Mouse (Mus musculus) midbrain, embryonic 10.5 days (tissue): ENCODE measurements around the gene Ell2. TPM values are rescaled to one million over a fixed set of nuclear protein-coding genes. Genes with fewer than 3 reads are reported as not detected.
"Not testable (repeated sequence)": the region's sequence is repeated elsewhere in the genome, so short reads cannot be mapped to it uniquely, and the experiment has no call there.

Experiments used
- DNase-seq: peaks from one replicate; pipeline ENCODE4 v3.0.0-alpha.2; 2017; ENCODE audit warnings: low spot score
- H3K27ac ChIP-seq: fragments of 300-500 bp; sonication (generic); replicated peaks from 2 replicates; pipeline ENCODE4 v1.5.1; 2016; ENCODE audit warnings: mild to moderate bottlenecking
- H3K27me3 ChIP-seq: fragments of 300-500 bp; sonication (generic); 2 replicates; pipeline ENCODE4 v1.6.1; 2016; ENCODE audit warnings: low read depth, mild to moderate bottlenecking; ENCODE audit not compliant: poor library complexity, severe bottlenecking
- H3K36me3 ChIP-seq: fragments of 300-500 bp; sonication (generic); 2 replicates; pipeline ENCODE4 v1.6.1; 2016; ENCODE audit warnings: mild to moderate bottlenecking, moderate library complexity
- H3K4me1 ChIP-seq: fragments of 300-500 bp; sonication (generic); 2 replicates; pipeline ENCODE4 v1.6.1; 2016
- H3K4me3 ChIP-seq: fragments of 300-500 bp; sonication (generic); 2 replicates; pipeline ENCODE4 v1.5.1; 2016; ENCODE audit warnings: mild to moderate bottlenecking, moderate library complexity
- H3K9me3 ChIP-seq: fragments of 300-500 bp; sonication (generic); replicated peaks from 2 replicates; pipeline ENCODE4 v1.6.1; 2016; ENCODE audit warnings: mild to moderate bottlenecking
- WGBS: fragments of 180-500 bp; shearing (Covaris S2); methylation state at CpG from one replicate; pipeline ENCODE4 v1.1.7; 2016; 5-methylcytosine and 5-hydroxymethylcytosine counted together
- polyA plus RNA-seq: library from polyadenylated mRNA; unstranded; fragments of >200 nt; fragmentation: Nextera tagmentation; extraction: Ambion mirVana; gene quantifications from 2 replicates; pipeline ENCODE4 v1.2.1, GENCODE M21; 2016

The Ell2 gene
- polyA plus RNA-seq, 1 experiment from 2014 or later = 5.7 TPM

DNA sequence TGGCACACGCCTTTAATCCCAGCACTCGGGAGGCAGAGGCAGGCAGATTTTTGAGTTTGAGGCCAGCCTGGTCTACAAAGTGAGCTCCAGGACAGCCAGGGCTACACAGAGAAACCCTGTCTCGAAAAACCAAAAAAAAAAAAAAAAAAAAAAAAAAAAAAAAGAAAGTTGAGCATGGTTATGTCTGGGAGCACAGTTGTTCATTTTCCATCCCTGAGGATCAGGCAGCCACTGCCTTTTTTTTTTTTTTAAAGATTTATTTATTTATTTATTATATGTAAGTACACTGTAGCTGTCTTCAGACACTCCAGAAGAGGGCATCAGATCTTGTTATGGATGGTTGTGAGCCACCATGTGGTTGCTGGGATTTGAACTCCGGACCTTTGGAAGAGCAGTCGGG, 6.0 kb downstream of the Ell2 start:
- DNase-seq, H3K4me3 ChIP-seq, H3K36me3 ChIP-seq, H3K9me3 ChIP-seq, H3K27ac ChIP-seq: not testable (repeated sequence)
- WGBS = 93% methylated on average over 4 of the region's 5 CpGs
- Histone ChIP-seq H3K4me1 (peaks cover 23% of the 10 kb centered on the region), H3K27me3 (peaks cover 16% of the 10 kb centered on the region)

DNA sequence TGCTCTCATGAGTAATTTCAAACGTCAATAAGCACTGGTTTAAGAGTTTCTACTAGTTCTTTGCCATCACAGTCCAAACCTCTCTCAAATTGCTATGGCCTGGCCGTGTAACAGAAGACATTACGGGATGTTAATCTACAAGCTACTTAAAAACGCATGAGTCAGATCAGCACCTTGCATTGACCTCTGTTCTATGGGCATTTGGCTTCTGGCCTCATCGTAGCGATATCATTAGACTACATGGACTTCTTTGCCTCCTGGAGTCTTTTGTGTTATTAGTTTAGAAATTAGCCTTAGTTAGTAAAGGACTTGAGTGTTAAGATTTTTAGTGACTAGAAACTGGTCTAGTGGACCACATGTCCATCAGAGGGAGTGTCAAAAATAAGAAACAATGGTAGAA, 7.8 kb downstream of the Ell2 start:
- Histone ChIP-seq H3K4me3 (no peak overlapping the region), H3K27ac (no peak overlapping the region), H3K4me1 (peaks cover 9% of the 10 kb centered on the region), H3K9me3 (no peaks in the 10 kb centered on the region), H3K36me3 (no peaks in the 10 kb centered on the region), H3K27me3 (peaks cover 6% of the 10 kb centered on the region)
- 92% methylated on average over 6 of the region's 6 CpGs for WGBS
- no peak for DNase-seq

DNA sequence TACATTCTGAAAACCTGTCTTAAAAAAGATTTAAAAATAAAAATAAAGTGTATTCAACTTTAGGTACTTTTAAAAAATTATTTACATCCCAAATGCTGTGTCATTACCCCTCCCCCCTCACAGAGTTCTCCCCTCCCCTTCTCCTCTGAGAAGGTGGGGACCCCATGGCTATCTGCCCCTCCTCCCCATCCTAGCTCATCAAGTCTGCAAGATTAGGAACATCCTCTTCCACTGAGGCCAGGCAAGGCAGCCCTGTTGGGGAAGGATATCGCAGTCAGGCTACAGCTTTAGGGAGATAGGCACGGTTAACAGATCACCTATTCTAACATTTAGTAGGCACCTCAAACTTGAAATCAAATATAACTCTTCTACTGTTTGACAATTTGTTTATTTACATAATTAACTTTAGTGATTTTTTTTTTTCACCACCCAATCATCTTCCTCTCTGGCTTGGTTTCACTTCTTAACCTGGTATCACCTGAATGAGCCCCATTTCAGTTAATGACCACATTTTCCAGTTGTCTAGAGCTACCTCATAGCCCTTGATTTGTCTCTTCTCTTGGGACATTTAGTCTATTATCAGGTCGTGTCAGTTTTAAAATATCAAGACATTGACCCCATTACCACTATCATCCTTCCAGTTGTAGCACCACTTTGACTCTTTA, 11.2 kb downstream of the Ell2 start:
- no peak overlapping the region for H3K27ac ChIP-seq
- no peak overlapping the region for H3K4me3 ChIP-seq
- no peaks in the 10 kb centered on the region for H3K36me3 ChIP-seq
- DNase-seq = no peak
- WGBS = 74% methylated on average over 3 of the region's 3 CpGs
- H3K27me3 ChIP-seq = no peaks in the 10 kb centered on the region
- H3K4me1 ChIP-seq = no peaks in the 10 kb centered on the region
- H3K9me3 ChIP-seq = no peaks in the 10 kb centered on the region

DNA sequence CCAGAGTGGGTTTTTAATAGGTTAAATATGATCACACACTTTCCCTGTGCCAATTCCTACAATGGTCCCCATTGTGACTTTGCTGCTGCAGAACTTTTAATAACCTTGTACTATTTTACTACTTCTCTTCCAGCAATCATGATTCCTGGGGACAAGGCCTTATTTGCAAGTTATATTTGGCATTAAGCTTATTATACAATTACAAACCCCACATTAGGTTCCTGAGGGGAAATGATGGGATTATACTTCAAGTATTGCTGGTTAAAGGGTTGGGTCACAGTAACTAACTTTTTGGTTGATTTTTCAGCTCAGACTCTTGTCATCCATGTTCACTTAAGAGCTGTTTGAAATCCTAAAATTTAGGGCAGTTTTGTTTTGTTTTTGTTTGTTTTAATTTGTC, 11.8 kb downstream of the Ell2 start:
- H3K4me3 ChIP-seq = no peak overlapping the region
- DNase-seq = no peak
- H3K27me3 ChIP-seq = no peaks in the 10 kb centered on the region
- H3K36me3 ChIP-seq = no peaks in the 10 kb centered on the region
- H3K27ac ChIP-seq = no peak overlapping the region
- no peaks in the 10 kb centered on the region for H3K4me1 ChIP-seq
- no peaks in the 10 kb centered on the region for H3K9me3 ChIP-seq

DNA sequence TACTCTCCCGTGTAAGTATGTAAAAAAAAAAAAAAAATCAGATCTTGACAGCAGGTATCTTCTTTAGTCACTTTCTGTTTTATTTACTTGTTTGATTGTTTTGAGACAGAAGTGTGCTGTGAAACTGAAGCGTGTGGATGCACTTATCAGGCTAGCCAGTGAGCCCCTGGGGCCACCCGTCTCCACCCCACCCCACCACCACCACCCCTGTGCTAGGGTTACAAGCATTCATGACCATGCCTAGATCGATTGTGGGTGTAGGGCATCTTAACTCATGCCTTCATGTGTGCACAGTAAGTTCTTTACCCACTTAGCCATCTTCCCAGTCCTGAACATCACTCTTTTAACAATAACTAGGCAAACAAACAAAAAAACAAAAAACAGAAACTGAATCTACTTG, 13.1 kb downstream of the Ell2 start:
- WGBS = 82% methylated on average over 4 of the region's 4 CpGs
- no peak for DNase-seq
- H3K27me3 ChIP-seq = no peaks in the 10 kb centered on the region
- no peak overlapping the region for H3K4me3 ChIP-seq
- H3K27ac ChIP-seq = no peak overlapping the region
- no peaks in the 10 kb centered on the region for H3K4me1 ChIP-seq
- no peaks in the 10 kb centered on the region for H3K9me3 ChIP-seq
- H3K36me3 ChIP-seq = no peaks in the 10 kb centered on the region

DNA sequence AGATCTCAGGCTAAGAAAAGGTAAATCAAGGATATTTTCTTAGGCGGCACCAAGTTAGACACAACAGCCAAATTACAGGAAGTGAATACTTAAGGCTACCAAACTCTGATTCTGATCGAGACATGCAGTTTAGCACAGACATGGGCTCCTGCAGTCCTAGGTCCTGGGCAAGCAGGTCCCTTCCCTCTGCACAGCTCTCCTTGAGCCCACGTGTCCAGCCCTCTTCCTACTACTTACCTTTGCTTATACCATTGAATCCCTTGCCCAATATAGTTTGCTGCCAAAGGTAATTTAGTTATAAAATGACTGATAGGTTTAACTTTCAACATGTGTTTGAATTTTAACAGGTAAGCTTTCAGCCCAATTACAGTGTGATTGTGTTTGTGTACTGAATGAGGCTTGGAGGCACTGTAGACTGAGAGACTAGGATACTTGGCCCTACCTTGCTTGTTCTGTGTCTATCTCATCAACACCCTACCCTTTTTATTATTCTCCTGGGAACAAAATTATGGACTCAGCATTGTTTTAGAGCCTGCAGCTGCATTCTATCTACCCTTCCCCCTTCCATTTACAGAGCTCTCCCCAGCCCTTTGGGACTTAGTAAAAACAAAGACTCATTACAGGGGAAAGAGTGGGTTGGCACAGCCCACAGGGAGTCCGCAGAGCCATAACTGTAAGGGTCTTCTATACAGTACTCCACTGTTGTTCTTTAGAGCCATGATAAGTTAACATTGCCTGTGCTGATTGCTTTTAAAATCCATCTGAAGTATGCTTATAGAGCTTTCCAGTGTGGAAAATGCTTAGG, 20.2 kb downstream of the Ell2 start:
- 79% methylated on average over 4 of the region's 4 CpGs for WGBS
- DNase-seq = no peak
- Histone ChIP-seq H3K4me3 (no peak overlapping the region), H3K9me3 (no peaks in the 10 kb centered on the region), H3K4me1 (no peaks in the 10 kb centered on the region), H3K27ac (no peak overlapping the region), H3K27me3 (no peaks in the 10 kb centered on the region), H3K36me3 (no peaks in the 10 kb centered on the region)

DNA sequence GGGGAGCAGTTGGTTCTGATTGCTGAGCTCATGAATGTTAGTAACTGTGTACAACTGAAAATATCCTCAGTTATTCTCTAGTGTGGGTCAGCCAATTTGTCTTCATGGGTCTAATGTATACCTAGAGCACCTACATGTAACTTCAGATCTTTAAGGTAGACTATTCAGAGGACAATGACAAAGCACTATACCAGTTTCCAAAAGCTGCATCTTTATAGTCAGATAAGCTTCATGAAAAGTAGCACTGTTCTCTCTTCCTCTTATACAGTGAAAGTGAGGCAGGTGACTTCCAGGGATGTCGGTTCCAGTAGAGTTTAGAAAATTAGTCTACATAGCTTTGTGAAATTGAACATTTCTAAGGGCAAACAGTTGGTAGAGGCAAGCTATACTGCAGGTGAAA, 21.4 kb downstream of the Ell2 start:
- 89% methylated on average over 1 of the region's 1 CpGs for WGBS
- Histone ChIP-seq H3K27ac (no peak overlapping the region), H3K36me3 (no peaks in the 10 kb centered on the region), H3K9me3 (no peaks in the 10 kb centered on the region), H3K4me1 (no peaks in the 10 kb centered on the region), H3K27me3 (no peaks in the 10 kb centered on the region), H3K4me3 (no peak overlapping the region)
- no peak for DNase-seq

DNA sequence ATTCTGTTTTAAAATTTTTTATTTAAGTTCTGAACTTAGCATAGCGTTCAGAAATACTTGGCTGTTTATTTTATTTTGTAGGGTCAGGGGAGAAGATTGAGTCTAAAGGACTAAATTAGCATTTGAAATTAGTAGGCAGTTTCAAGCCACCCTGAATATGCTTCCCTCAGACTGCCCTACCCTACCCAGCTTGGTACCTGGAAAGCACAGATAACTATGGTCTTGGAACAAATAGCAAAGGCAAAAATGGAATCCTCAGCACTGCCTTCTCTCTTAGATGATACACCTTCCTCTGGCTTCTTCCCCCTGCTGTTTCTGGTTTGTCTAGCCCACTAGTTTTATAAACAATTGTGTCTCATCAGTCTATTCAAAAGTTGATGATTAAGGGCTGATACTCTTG, 23.3 kb downstream of the Ell2 start:
- H3K9me3 ChIP-seq = no peaks in the 10 kb centered on the region
- no peak overlapping the region for H3K27ac ChIP-seq
- H3K36me3 ChIP-seq = no peaks in the 10 kb centered on the region
- 76% methylated on average over 1 of the region's 1 CpGs for WGBS
- no peak for DNase-seq
- H3K4me1 ChIP-seq = no peaks in the 10 kb centered on the region
- no peaks in the 10 kb centered on the region for H3K27me3 ChIP-seq
- no peak overlapping the region for H3K4me3 ChIP-seq

DNA sequence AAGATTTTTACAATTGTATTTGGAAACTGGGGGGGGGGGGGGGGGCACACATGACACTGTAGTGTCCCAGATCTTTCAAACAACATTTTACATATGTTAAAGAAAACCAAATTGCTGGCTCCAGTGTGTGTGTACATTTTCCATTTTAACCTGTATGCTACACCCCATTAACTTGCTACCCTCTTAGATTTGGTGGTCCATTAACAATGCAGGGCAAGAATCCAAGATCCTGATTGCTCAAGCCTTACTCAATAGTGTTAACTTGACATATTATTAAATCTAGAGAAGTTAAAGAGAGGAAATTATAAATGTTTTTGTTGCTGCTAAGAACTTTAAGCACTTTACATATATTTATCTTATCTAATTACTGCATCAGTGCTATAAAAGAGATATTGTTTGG, 24.2 kb downstream of the Ell2 start:
- no peaks in the 10 kb centered on the region for H3K27me3 ChIP-seq
- H3K4me1 ChIP-seq = no peaks in the 10 kb centered on the region
- DNase-seq = no peak
- no peaks in the 10 kb centered on the region for H3K36me3 ChIP-seq
- H3K4me3 ChIP-seq = no peak overlapping the region
- no peaks in the 10 kb centered on the region for H3K9me3 ChIP-seq
- H3K27ac ChIP-seq = no peak overlapping the region

DNA sequence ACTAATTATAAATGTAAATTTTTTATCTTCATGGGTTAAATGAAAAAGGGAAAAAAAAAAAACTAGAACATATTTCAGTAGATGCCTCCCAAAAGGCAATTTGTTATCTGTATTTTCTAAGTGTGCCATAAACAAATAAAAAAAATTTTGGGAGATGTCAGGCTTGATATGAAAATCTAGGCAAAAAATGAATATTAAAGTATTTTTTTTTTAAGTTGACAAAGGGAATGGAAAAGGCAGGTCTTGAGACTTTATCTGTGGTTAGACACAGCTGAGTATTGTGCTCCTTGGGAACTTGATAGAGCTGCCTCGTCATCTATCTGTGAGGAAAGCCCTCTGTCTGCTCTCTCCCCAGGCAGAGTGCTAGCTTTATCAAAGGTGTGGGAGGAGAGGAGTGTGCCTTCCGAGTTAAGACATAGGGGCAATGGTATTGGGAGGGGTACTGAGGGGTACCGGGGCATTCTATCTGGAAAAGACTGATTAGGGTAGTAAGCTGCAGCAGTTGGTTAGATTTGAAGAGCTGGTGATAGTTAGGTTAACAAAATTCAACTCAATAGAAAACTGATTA, 27.1 kb downstream of the Ell2 start:
- H3K9me3 ChIP-seq = no peaks in the 10 kb centered on the region
- no peak for DNase-seq
- no peaks in the 10 kb centered on the region for H3K4me1 ChIP-seq
- H3K27ac ChIP-seq = no peak overlapping the region
- WGBS = 76% methylated on average over 3 of the region's 3 CpGs
- no peaks in the 10 kb centered on the region for H3K36me3 ChIP-seq
- H3K27me3 ChIP-seq = no peaks in the 10 kb centered on the region
- no peak overlapping the region for H3K4me3 ChIP-seq

DNA sequence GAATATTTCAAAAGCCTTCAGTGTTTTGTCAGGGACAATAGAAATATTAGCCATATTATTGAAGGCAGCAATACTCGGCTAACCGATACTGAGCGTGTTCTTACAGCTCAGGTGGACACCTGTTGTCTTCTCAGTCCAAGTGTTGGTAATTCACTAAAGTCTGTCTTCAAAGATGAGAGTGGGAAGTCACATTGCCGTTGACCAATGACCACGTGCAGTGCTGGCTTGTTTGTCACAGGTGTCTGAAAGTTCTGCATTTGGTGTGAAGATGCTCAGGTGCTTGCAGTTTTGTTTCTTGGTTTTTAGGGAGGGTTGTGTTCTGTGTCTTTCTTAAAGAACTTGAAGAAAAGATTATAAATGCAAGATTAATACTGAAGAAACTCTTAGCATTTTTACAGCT, 27.7 kb downstream of the Ell2 start:
- WGBS = 89% methylated on average over 5 of the region's 5 CpGs
- Histone ChIP-seq H3K4me1 (no peaks in the 10 kb centered on the region), H3K27me3 (no peaks in the 10 kb centered on the region), H3K36me3 (no peaks in the 10 kb centered on the region), H3K9me3 (no peaks in the 10 kb centered on the region), H3K4me3 (no peak overlapping the region), H3K27ac (no peak overlapping the region)
- DNase-seq = no peak

DNA sequence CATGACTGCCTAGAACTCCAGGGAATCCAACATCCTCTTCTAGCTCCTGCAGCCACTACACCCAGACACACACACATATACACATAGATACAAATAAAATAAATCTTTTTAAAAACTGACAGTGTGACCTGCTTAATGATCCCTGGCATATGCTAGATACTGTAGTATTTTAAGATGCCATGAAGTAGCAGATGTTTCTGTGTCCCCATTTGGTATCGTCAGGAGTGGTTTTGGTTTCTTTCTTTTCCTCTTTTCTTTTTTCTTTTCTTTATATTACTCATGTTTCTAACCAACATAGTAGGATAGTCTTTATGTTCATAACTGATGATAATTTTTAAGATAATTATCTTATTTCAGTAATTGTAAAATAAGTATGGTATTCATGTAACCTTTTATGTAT, 29.0 kb downstream of the Ell2 start:
- Histone ChIP-seq H3K4me1 (no peaks in the 10 kb centered on the region), H3K36me3 (no peaks in the 10 kb centered on the region)
- 98% methylated on average over 1 of the region's 1 CpGs for WGBS

DNA sequence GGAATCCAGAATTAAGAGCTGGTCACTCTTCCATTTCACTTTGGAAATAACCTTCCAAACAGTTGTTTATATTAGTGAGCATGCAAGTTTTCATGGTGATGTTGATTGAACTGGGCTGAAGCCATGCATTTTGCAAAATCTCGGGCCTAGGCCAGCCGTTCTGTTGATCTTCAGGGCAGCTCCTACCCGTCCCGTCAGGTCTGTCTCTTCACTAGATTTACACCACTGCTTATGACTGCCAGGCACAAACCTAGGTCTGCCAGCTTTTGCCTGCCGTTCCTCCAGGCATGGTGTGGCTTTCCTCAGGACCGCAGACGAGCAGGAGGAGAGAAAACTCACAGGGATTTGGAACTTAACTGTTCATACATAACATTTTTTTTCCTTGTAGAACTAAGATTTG, 31.4 kb downstream of the Ell2 start:
- no peaks in the 10 kb centered on the region for H3K27me3 ChIP-seq
- H3K27ac ChIP-seq = no peak overlapping the region
- DNase-seq = no peak
- H3K4me3 ChIP-seq = no peak overlapping the region
- H3K4me1 ChIP-seq = no peaks in the 10 kb centered on the region
- no peaks in the 10 kb centered on the region for H3K9me3 ChIP-seq
- H3K36me3 ChIP-seq = no peaks in the 10 kb centered on the region
- WGBS = 87% methylated on average over 7 of the region's 7 CpGs

More for the DNA sequence above, 29.0 kb downstream of the Ell2 start:
- no peak overlapping the region for H3K27ac ChIP-seq
- no peak overlapping the region for H3K4me3 ChIP-seq
- DNase-seq = no peak
- no peaks in the 10 kb centered on the region for H3K9me3 ChIP-seq
- no peaks in the 10 kb centered on the region for H3K27me3 ChIP-seq
